Mouse (Mus musculus): ENCODE results near the gene Gm9736. TPM values are rescaled to one million over a fixed set of nuclear protein-coding genes. Genes with fewer than 3 reads are reported as not detected.
"Not testable (repeated sequence)": the region's sequence is repeated elsewhere in the genome, so short reads cannot be mapped to it uniquely, and the experiment has no call there.

The Gm9736 gene
- polyA plus RNA-seq, 1 experiment from 2014 or later, result not detected

DNA sequence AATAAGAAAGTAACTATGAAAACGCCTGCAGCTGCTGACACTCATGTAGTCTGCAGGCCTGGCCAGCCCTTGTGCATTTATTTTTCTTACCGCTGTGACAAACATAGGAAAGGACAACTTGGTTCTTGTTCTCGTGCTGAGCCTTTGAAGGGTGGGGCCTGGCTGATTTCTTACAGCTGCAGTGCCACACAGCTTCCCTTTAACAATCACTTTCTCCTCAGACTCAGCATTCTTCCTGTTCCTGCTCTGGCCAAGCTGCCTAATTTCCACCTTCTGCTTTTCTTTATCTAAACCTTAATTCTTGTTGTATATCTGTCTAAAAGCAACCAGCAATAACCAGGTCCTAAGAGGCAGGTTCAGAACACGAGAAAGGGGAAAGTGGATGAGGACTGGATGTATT lies 37.4 kb downstream of the Gm9736 start:
- no peak overlapping the region for H3K27ac ChIP-seq (ENCODE audit: low read depth, low read length)
- H3K27me3 ChIP-seq (ENCODE audit: control insufficient read depth, insufficient read depth, low read length), result no peaks in the 10 kb centered on the region
- no peak overlapping the region for H3K9ac ChIP-seq (ENCODE audit: low read depth, low read length)
- ATAC-seq (replicated peaks; ENCODE audit: insufficient number of reproducible peaks, low FRiP score, low TSS enrichment), result no peak
- H3K36me3 ChIP-seq (ENCODE audit: control insufficient read depth, insufficient read depth, low read length), result no peaks in the 10 kb centered on the region
- no peaks in the 10 kb centered on the region for H3K4me1 ChIP-seq (ENCODE audit: control insufficient read depth, insufficient read depth, low read length)
- no peaks in the 10 kb centered on the region for H3K9me3 ChIP-seq (replicated peaks; ENCODE audit: control insufficient read depth, low read length)
- H3K4me3 ChIP-seq (ENCODE audit: low read depth, low read length), result no peak overlapping the region
- no peak overlapping the region for H3K4me2 ChIP-seq
- WGBS (ENCODE audit: insufficient replicate concordance), result 49% methylated on average over 4 of the region's 4 CpGs

DNA sequence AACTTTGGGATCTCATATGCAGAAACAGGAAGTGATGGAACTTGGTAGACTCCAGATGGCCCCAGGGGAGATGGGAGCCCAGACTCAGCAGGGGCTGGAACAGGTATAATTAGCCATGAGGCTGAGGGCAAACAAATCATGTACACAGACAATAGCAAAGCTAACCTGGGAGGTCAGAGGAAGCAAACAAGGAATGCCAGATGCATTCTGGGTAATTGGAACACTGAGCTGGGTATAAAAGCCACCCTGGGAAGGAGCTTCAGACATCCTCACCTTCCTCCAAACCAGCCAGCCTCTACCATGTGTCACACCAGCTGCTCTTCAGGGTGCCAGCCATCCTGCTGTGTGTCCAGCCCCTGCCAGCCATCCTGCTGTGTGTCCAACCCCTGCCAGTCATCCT lies 40.0 kb downstream of the Gm9736 start, which contains the start of gene Gm10024:
TSS of gene Gm10024 (plus strand) at position 301 of the 400 bp plus-strand sequence.
- not testable (repeated sequence) for H3K27ac ChIP-seq (ENCODE audit: low read depth, low read length); H3K36me3 ChIP-seq (ENCODE audit: control insufficient read depth, insufficient read depth, low read length); H3K9me3 ChIP-seq (replicated peaks; ENCODE audit: control insufficient read depth, low read length); H3K4me3 ChIP-seq (ENCODE audit: low read depth, low read length); H3K4me2 ChIP-seq; H3K9ac ChIP-seq (ENCODE audit: low read depth, low read length); H3K4me1 ChIP-seq (ENCODE audit: control insufficient read depth, insufficient read depth, low read length); H3K27me3 ChIP-seq (ENCODE audit: control insufficient read depth, insufficient read depth, low read length); ATAC-seq (replicated peaks; ENCODE audit: insufficient number of reproducible peaks, low FRiP score, low TSS enrichment)

DNA sequence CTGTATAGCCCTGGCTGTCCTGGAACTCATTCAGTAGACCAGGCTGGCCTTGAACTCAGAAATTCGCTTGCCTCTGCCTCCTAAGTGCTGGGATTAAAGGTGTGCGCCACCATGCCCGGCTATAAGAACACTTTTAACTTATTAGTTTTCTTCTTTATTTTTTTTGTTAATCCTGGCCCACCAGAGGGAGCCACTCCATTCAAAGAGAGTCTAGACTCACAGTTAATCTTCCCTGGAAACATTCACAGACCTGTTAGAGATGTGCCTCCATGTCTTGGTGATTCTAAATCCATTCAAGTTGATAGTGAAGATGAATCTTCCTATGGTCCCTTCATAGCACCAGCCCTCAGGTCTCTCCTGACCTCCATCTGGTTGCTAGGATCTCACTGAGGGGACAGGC lies 41.3 kb downstream of the Gm9736 start:
- ATAC-seq (replicated peaks; ENCODE audit: insufficient number of reproducible peaks, low FRiP score, low TSS enrichment), result no peak
- Histone ChIP-seq H3K36me3 (ENCODE audit: control insufficient read depth, insufficient read depth, low read length) (no peaks in the 10 kb centered on the region), H3K27me3 (ENCODE audit: control insufficient read depth, insufficient read depth, low read length) (no peaks in the 10 kb centered on the region), H3K4me1 (ENCODE audit: control insufficient read depth, insufficient read depth, low read length) (no peaks in the 10 kb centered on the region), H3K9ac (ENCODE audit: low read depth, low read length) (no peak overlapping the region), H3K4me3 (ENCODE audit: low read depth, low read length) (no peak overlapping the region), H3K4me2 (no peak overlapping the region), H3K9me3 (replicated peaks; ENCODE audit: control insufficient read depth, low read length) (no peaks in the 10 kb centered on the region), H3K27ac (ENCODE audit: low read depth, low read length) (no peak overlapping the region)
- WGBS (ENCODE audit: insufficient replicate concordance), result 75% methylated on average over 3 of the region's 3 CpGs

DNA sequence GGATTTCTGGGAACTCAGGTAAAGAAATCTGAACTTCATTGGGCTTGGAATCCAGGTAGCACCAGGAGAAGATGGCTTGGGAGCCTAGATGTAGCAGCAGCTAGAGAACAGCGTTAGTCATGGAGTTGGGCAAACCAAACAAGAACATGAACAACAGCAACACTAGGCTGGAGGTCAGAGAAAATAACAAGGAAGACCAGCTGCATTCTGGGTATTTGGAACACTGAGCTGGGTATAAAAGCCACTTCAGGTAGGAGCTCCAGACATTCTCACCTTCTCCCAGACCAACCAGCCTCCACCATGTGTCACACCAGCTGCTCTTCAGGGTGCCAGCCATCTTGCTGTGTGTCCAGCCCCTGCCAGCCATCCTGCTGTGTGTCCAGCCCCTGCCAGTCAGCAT lies 44.8 kb downstream of the Gm9736 start, which contains the start of gene Gm10272:
TSS of gene Gm10272 (plus strand) at position 301 of the 400 bp plus-strand sequence.
- no peaks in the 10 kb centered on the region for H3K9me3 ChIP-seq (replicated peaks; ENCODE audit: control insufficient read depth, low read length)
- H3K4me2 ChIP-seq, result no peak within 1 kb of the TSS
- H3K27ac ChIP-seq (ENCODE audit: low read depth, low read length), result no peak within 1 kb of the TSS
- no peaks in the 10 kb centered on the region for H3K36me3 ChIP-seq (ENCODE audit: control insufficient read depth, insufficient read depth, low read length)
- no peak within 1 kb of the TSS for H3K9ac ChIP-seq (ENCODE audit: low read depth, low read length)
- H3K4me3 ChIP-seq (ENCODE audit: low read depth, low read length), result no peak within 1 kb of the TSS
- ATAC-seq (replicated peaks; ENCODE audit: insufficient number of reproducible peaks, low FRiP score, low TSS enrichment), result no peak
- H3K27me3 ChIP-seq (ENCODE audit: control insufficient read depth, insufficient read depth, low read length), result no peaks in the 10 kb centered on the region
- H3K4me1 ChIP-seq (ENCODE audit: control insufficient read depth, insufficient read depth, low read length), result no peaks in the 10 kb centered on the region
- WGBS (ENCODE audit: insufficient replicate concordance), result 70% methylated on average over 1 of the region's 1 CpGs

Other genes with a start within 250 kb of the Gm9736 start
- 26.2 and 28.1 TPM in 2 replicates for gene Fam207a, start 235.6 kb downstream of the Gm9736 start, polyA plus RNA-seq (2014; fragmentation: Nextera tagmentation; extraction: Ambion mirVana)
- 2.3 and 2.4 TPM in 2 replicates for gene Itgb2, start 221.1 kb downstream of the Gm9736 start, polyA plus RNA-seq (2014; fragmentation: Nextera tagmentation; extraction: Ambion mirVana)
- gene Pttg1ip, start 169.6 kb downstream of the Gm9736 start, polyA plus RNA-seq (2014; fragmentation: Nextera tagmentation; extraction: Ambion mirVana), result 108 and 113 TPM in 2 replicates
- 165 and 212 TPM in 2 replicates for gene Sumo3, start 145.3 kb downstream of the Gm9736 start, polyA plus RNA-seq (2014; fragmentation: Nextera tagmentation; extraction: Ambion mirVana)
- not detected in 2 replicates for gene Gm49325, start 145.2 kb downstream of the Gm9736 start, polyA plus RNA-seq (2014; fragmentation: Nextera tagmentation; extraction: Ambion mirVana)
- 38.0 and 42.9 TPM in 2 replicates for gene Ube2g2, start 129.1 kb downstream of the Gm9736 start, polyA plus RNA-seq (2014; fragmentation: Nextera tagmentation; extraction: Ambion mirVana)
- not detected in 2 replicates for gene Tspear, start 64.8 kb downstream of the Gm9736 start, polyA plus RNA-seq (2014; fragmentation: Nextera tagmentation; extraction: Ambion mirVana)
- gene Gm19402, start 60.6 kb downstream of the Gm9736 start, polyA plus RNA-seq (2014; fragmentation: Nextera tagmentation; extraction: Ambion mirVana), result not detected in 2 replicates
- not detected in 2 replicates for gene Gm9508, start 54.1 kb downstream of the Gm9736 start, polyA plus RNA-seq (2014; fragmentation: Nextera tagmentation; extraction: Ambion mirVana)
- not detected in 2 replicates for gene Gm10272, start 44.7 kb downstream of the Gm9736 start, polyA plus RNA-seq (2014; fragmentation: Nextera tagmentation; extraction: Ambion mirVana)
- not detected in 2 replicates for gene Gm10024, start 39.9 kb downstream of the Gm9736 start, polyA plus RNA-seq (2014; fragmentation: Nextera tagmentation; extraction: Ambion mirVana)
- gene Gm10142, start 35.5 kb downstream of the Gm9736 start, polyA plus RNA-seq (2014; fragmentation: Nextera tagmentation; extraction: Ambion mirVana), result not detected in 2 replicates
- gene Krtap12-1, start 30.8 kb downstream of the Gm9736 start, polyA plus RNA-seq (2014; fragmentation: Nextera tagmentation; extraction: Ambion mirVana), result not detected in 2 replicates
- not detected in 2 replicates for gene Gm10100, start 24.9 kb downstream of the Gm9736 start, polyA plus RNA-seq (2014; fragmentation: Nextera tagmentation; extraction: Ambion mirVana)
- gene Gm18596, start 8.7 kb downstream of the Gm9736 start, polyA plus RNA-seq (2014; fragmentation: Nextera tagmentation; extraction: Ambion mirVana), result not detected in 2 replicates
- not detected in 2 replicates for gene Gm3233, start 8.3 kb upstream of the Gm9736 start, polyA plus RNA-seq (2014; fragmentation: Nextera tagmentation; extraction: Ambion mirVana)
- not detected in 2 replicates for gene Gm3238, start 20.0 kb upstream of the Gm9736 start, polyA plus RNA-seq (2014; fragmentation: Nextera tagmentation; extraction: Ambion mirVana)
- gene Gm7138, start 25.6 kb upstream of the Gm9736 start, polyA plus RNA-seq (2014; fragmentation: Nextera tagmentation; extraction: Ambion mirVana), result not detected in 2 replicates
- gene Gm3250, start 31.2 kb upstream of the Gm9736 start, polyA plus RNA-seq (2014; fragmentation: Nextera tagmentation; extraction: Ambion mirVana), result not detected in 2 replicates
- not detected in 2 replicates for gene Gm7137, start 36.8 kb upstream of the Gm9736 start, polyA plus RNA-seq (2014; fragmentation: Nextera tagmentation; extraction: Ambion mirVana)
- gene Gm9639, start 43.7 kb upstream of the Gm9736 start, polyA plus RNA-seq (2014; fragmentation: Nextera tagmentation; extraction: Ambion mirVana), result not detected in 2 replicates
- not detected in 2 replicates for gene Gm19668, start 47.8 kb upstream of the Gm9736 start, polyA plus RNA-seq (2014; fragmentation: Nextera tagmentation; extraction: Ambion mirVana)
- not detected in 2 replicates for gene Gm9507, start 60.5 kb upstream of the Gm9736 start, polyA plus RNA-seq (2014; fragmentation: Nextera tagmentation; extraction: Ambion mirVana)
- not detected in 2 replicates for gene Gm2696, start 63.3 kb upstream of the Gm9736 start, polyA plus RNA-seq (2014; fragmentation: Nextera tagmentation; extraction: Ambion mirVana)
- gene Krtap10-4, start 75.7 kb upstream of the Gm9736 start, polyA plus RNA-seq (2014; fragmentation: Nextera tagmentation; extraction: Ambion mirVana), result not detected in 2 replicates
- gene Krtap10-10, start 84.6 kb upstream of the Gm9736 start, polyA plus RNA-seq (2014; fragmentation: Nextera tagmentation; extraction: Ambion mirVana), result not detected in 2 replicates
- not detected in 2 replicates for gene Gm36176, start 95.4 kb upstream of the Gm9736 start, polyA plus RNA-seq (2014; fragmentation: Nextera tagmentation; extraction: Ambion mirVana)
- not detected in 2 replicates for gene Gm10318, start 101.5 kb upstream of the Gm9736 start, polyA plus RNA-seq (2014; fragmentation: Nextera tagmentation; extraction: Ambion mirVana)
- gene Gm3285, start 110.6 kb upstream of the Gm9736 start, polyA plus RNA-seq (2014; fragmentation: Nextera tagmentation; extraction: Ambion mirVana), result not detected in 2 replicates
- 1.5 and 1.8 TPM in 2 replicates for gene Lrrc3, start 151.2 kb upstream of the Gm9736 start, polyA plus RNA-seq (2014; fragmentation: Nextera tagmentation; extraction: Ambion mirVana)
- gene Trpm2, start 219.2 kb upstream of the Gm9736 start, polyA plus RNA-seq (2014; fragmentation: Nextera tagmentation; extraction: Ambion mirVana), result 0.07 and 0.13 TPM in 2 replicates
- 17.1 and 17.2 TPM in 2 replicates for gene 1810043G02Rik, start 227.2 kb upstream of the Gm9736 start, polyA plus RNA-seq (2014; fragmentation: Nextera tagmentation; extraction: Ambion mirVana)

Data from heart, embryonic 11.5 days (tissue).